Mouse (Mus musculus) olfactory bulb, adult 2 months (tissue): ENCODE data around the gene Supt5.

ENCODE experiments used
- CTCF ChIP-seq: fragments of 200-500 bp; IDR thresholded peaks from 2 replicates; pipeline ENCODE4 v1.5.1; 2012; ENCODE audit warnings: low read depth, mild to moderate bottlenecking, low read length, moderate library complexity; ENCODE audit not compliant: insufficient read depth
- POLR2A ChIP-seq: fragments of 200-500 bp; IDR thresholded peaks from 2 replicates; pipeline ENCODE4 v1.6.1; 2012; ENCODE audit warnings: mild to moderate bottlenecking, low read depth, low read length, moderate library complexity; ENCODE audit not compliant: insufficient read depth

DNA sequence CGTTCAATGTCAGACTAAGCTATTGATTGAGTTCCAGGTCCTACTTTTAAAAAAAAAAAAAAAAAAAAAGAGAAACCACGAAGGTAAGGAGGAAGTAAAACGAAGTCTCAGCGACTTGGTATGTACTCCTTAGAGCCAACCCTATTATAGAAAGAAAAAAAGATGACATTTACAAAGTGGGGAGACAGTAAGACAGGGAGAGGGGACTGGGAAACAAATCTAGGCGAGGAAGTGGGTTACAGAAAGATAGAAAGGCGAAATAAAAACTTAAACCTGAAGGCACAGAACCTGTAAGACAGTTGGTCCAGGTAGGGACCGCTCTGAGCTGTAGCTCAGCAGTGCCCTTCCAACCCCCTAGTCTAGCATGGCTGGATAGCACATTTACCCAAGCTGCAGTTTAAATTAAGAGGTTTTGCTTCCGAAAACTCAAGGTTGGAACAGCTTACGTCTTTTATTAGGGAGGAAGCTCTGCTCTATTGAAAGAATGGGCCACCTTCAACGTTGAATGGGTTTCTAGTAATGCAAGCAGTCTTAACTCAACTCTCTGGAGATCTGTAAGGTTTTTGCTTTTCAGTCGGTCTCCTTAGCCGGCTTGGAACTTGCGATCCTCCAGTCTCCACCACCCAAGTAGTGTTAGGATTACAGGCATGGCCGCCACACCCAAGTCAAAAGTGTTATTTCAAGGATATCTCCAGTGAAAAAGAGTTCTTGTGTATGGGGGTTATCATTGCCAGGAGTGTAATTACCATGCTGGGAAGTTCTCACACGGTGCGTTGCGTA is 41.9 kb upstream of the Supt5 start, which contains the start of gene Zfp36:
- TF ChIP-seq POLR2A (no peak), CTCF (no peak)
